ENCODE assay signal across 10 mouse cellular contexts in the genomic region with DNA sequence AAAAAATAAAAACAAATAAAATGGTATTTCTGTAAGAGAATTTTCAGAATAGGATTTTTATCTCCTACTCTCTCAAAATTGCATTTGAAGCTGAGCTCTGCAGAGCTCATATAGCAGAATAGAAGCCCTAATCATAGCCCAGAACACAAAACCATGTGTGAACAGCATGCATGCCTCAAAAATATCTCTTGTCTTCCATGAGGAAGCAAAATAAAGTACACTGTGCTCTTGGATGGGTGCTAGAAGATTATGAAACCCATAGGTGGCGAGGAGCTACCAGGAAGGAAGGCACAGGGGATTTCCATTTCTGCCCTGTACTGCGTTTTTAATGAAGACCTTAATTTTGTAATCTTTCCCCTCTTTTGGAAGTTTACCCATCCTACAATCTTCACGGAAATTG.
"Had no signal": no experiment of that assay in that cellular context is flagged by ENCODE, and none has a peak within 500 bp of the region (broad histone marks: within the 10 kb centered on the region; RNA-seq: fewer than 3 reads in every experiment).

No protein-coding gene starts in this region.

- DNase-seq: liver, embryonic 13.5 days; liver, postnatal 0 days; lung, adult 2 months; lung, postnatal 14 days; lung, postnatal 36 days; right cerebral cortex, postnatal 25 days; spleen, adult 18-20 months; thymus, adult 18-20 months; thymus, postnatal 25 days; thymus, postnatal 4 days had no signal
